Comparison of ENCODE assay signal across 12 mouse cellular contexts in genomic region chr6:112796607-112797006, GRCm38 (mm10).
DNase-seq lines count a peak whose midpoint lies in the region.
"Had no signal": no experiment of that assay in that cellular context is flagged by ENCODE, and none has a peak within 500 bp of the region (broad histone marks: within the 10 kb centered on the region; RNA-seq: fewer than 3 reads in every experiment).

No protein-coding gene starts in this region.

- intact Hi-C loops in heart, postnatal 25 days (cut with DNase I): no loop called here

- DNase-seq in lung, postnatal 10 days: peak; percentile 40
- no peak for DNase-seq in lung, adult 18-20 months
- peak; percentile 6 for DNase-seq in c-Kit-positive CD71-negative TER-119-negative erythroid progenitor cells, embryonic 14.5 days (ENCODE audit: low read depth)
- peak; percentile 59 to 62 for DNase-seq in cerebellum, postnatal 36 days
- DNase-seq in skeletal muscle tissue, adult 2 months (ENCODE audit: low read depth, low spot score): peak; percentile 27
- DNase-seq in retina, embryonic 14.5 days (ENCODE audit: low spot score): no peak
- DNase-seq in heart, postnatal 25 days (ENCODE audit: low spot score): no peak
- DNase-seq in right cerebral cortex, postnatal 4 days: no peak
- DNase-seq: adrenal gland, postnatal 14 days; heart, postnatal 36 days; midbrain, embryonic 14.5 days; right cerebral cortex, postnatal 25 days had no signal

Comparison
In these comparisons a context has a peak if more than half of its experiments do, and no peak if none do; other contexts are left out.
1. DNase-seq: peak in lung, postnatal 10 days (single experiment), c-Kit-positive CD71-negative TER-119-negative erythroid progenitor cells, embryonic 14.5 days (single experiment), cerebellum, postnatal 36 days (2 of 2) and skeletal muscle tissue, adult 2 months (single experiment); none in lung, adult 18-20 months (0 of 2), retina, embryonic 14.5 days (single experiment), heart, postnatal 25 days (single experiment) and right cerebral cortex, postnatal 4 days (single experiment).